Mouse (Mus musculus) Patski (cell line): ENCODE data around the gene Galnt10. TPM values are rescaled to one million over a fixed set of nuclear protein-coding genes. Genes with fewer than 3 reads are reported as not detected.
"Not testable (repeated sequence)": the region's sequence is repeated elsewhere in the genome, so short reads cannot be mapped to it uniquely, and the experiment has no call there.

Experiments
- ATAC-seq: fragments of 100-300 bp; one replicate; pipeline ENCODE4 v1.8.0; 2021
- CTCF ChIA-PET: fragments of 350-600 bp; sonication (Branson Sonifier 250); formaldehyde crosslinking; loops from one replicate; lab custom pipeline; 2022; ENCODE audit warnings: inconsistent platforms; lab: Charles Lee
- POLR2A ChIA-PET: fragments of 350-600 bp; sonication (Branson Sonifier 250); formaldehyde crosslinking; loops from one replicate; lab custom pipeline; 2022; ENCODE audit warnings: antibody characterized with exemption, inconsistent platforms; lab: Charles Lee
- DNase-seq: peaks from one replicate; pipeline ENCODE4 v3.0.0-alpha.2; 2011; ENCODE audit warnings: low read depth, low spot score
- H3K27me3 ChIP-seq: fragments of 371-371 bp; one replicate; pipeline ENCODE4 v1.5.1; 2021
- CTCF ChIP-seq: fragments of 100-300 bp; IDR thresholded peaks from one replicate; pipeline ENCODE4 v1.5.1; 2021
- in situ Hi-C: fragments of 300-500 bp; cut with MboI; formaldehyde crosslinking; loops from 3 replicates; pipeline ENCODE4 v1.11.1; 2018; ENCODE audit warnings: low pct_unique_long_range_greater_than_20kb, mixed read lengths
- polyA plus RNA-seq: library from polyadenylated mRNA; unstranded; gene quantifications from one replicate; pipeline ENCODE4 v1.2.3, GENCODE M21; 2021

Galnt10 gene
- polyA plus RNA-seq, 1 experiment from 2014 or later, result 74.9 TPM

GRCm38 (mm10) chr11:57813641-57814040 lies 168.4 kb downstream of the Galnt10 start:
- DNase-seq, result no peak
- no peak for TF ChIP-seq CTCF
- in situ Hi-C loops, result no loop called here
- ChIA-PET POLR2A (no interaction called here), CTCF (interaction anchor here (1.3 kb wide), 1 partner anchor 10 kb away, joined by 4 read pairs; no protein-coding TSS in a partner anchor)
- H3K27me3 ChIP-seq, result no peaks in the 10 kb centered on the region
- no peak for ATAC-seq

DNA sequence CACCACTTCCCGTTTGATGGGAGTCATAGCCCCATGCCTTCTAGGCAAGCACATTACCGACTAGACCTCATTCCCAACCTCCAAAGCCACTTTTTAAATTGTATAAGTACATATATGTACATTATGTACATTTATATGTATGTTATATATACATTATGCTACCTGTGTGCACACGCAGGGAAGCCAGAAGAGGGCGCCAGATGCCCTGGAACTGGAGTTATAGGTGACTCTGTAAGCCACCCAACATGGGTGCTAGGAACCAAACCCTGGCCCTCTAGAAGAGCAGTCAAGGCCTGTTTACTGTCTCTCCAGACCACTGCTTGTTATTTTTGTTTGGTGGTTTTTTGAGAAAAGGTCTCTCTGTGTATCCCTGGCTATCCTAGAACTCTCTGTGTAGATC lies 172.9 kb downstream of the Galnt10 start:
- ATAC-seq (no peak), DNase-seq (no peak)
- no peaks in the 10 kb centered on the region for H3K27me3 ChIP-seq
- ChIA-PET POLR2A (no interaction called here), CTCF (interaction anchor here (1.1 to 2.8 kb wide), 2 partner anchors 100 to 117 kb away, joined by 3 to 8 read pairs; no protein-coding TSS in a partner anchor)
- no peak for TF ChIP-seq CTCF
- in situ Hi-C loops, result loop anchor here (5.0 kb wide), 1 partner anchor 114 kb away; no protein-coding TSS in a partner anchor

- CTCF ChIA-PET, result interaction anchor here (0.7 to 2.8 kb wide), 5 partner anchors 32 to 115 kb away, joined by 3 to 8 read pairs (median 4); no protein-coding TSS in a partner anchor
- DNase-seq (no peak), ATAC-seq (no peak)
- in situ Hi-C loops, result loop anchor here (5.0 kb wide), 1 partner anchor 112 kb away; no protein-coding TSS in a partner anchor
- no peaks in the 10 kb centered on the region for H3K27me3 ChIP-seq
- TF ChIP-seq CTCF, result peak; percentile 93
- POLR2A ChIA-PET, result interaction anchor here (1.2 kb wide), 1 partner anchor 114 kb away, joined by 3 read pairs; no protein-coding TSS in a partner anchor
Measured at GRCm38 (mm10) chr11:57819999-57820581, 174.8 kb downstream of the Galnt10 start.

DNA sequence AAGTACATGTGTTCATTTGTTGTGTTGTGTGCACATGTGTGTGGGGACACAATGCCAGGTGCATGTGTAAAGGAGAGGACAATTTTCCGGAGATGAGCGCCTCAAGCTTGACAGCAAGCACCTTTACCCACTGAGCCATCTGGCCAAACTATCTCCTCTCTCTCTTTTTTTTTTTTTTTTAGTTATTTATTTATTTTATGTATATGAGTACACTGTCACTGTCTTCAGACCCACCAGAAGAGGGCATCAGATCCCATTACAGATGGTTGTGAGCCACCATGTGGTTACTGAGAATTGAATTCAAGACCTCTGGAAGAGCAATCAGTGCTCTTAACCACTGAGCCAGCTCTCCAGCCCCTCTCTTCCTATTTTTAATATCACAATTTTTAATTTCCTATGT lies 177.9 kb downstream of the Galnt10 start:
- ATAC-seq, POLR2A ChIA-PET, in situ Hi-C loops, H3K27me3 ChIP-seq, DNase-seq: not testable (repeated sequence)
- CTCF ChIA-PET, result interaction anchor here (1.3 to 3.0 kb wide), 3 partner anchors 10 to 111 kb away, joined by 4 to 17 read pairs (median 4); no protein-coding TSS in a partner anchor

GRCm38 (mm10) chr11:57823714-57824113 lies 178.5 kb downstream of the Galnt10 start:
- DNase-seq (no peak), ATAC-seq (no peak)
- ChIA-PET POLR2A (no interaction called here), CTCF (interaction anchor here (1.5 to 3.0 kb wide), 2 partner anchors 10 to 110 kb away, joined by 4 to 17 read pairs; no protein-coding TSS in a partner anchor)
- H3K27me3 ChIP-seq, result no peaks in the 10 kb centered on the region
- TF ChIP-seq CTCF, result no peak
- in situ Hi-C loops, result no loop called here

DNA sequence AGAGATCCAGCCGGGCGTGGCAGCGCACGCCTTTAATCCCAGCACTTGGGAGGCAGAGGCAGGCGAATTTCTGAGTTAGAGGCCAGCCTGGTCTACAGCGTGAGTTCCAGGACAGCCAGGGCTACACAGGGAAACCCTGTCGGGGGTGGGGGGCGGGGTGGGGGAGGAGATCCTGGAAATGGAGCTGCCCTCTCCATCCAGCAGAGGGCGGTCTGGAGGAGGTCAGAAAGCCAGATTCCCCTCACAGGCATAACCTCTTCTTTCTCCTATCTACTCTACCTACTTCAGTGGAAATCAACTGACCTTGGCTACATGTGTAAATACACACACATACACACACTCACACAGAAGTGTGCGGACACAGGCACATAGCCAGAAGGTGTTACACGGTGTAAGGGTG lies 180.0 kb downstream of the Galnt10 start:
- CTCF ChIA-PET, result interaction anchor here (1.2 kb wide), 1 partner anchor 92 kb away, joined by 4 read pairs; no protein-coding TSS in a partner anchor
- DNase-seq, H3K27me3 ChIP-seq, POLR2A ChIA-PET, in situ Hi-C loops, ATAC-seq: not testable (repeated sequence)

DNA sequence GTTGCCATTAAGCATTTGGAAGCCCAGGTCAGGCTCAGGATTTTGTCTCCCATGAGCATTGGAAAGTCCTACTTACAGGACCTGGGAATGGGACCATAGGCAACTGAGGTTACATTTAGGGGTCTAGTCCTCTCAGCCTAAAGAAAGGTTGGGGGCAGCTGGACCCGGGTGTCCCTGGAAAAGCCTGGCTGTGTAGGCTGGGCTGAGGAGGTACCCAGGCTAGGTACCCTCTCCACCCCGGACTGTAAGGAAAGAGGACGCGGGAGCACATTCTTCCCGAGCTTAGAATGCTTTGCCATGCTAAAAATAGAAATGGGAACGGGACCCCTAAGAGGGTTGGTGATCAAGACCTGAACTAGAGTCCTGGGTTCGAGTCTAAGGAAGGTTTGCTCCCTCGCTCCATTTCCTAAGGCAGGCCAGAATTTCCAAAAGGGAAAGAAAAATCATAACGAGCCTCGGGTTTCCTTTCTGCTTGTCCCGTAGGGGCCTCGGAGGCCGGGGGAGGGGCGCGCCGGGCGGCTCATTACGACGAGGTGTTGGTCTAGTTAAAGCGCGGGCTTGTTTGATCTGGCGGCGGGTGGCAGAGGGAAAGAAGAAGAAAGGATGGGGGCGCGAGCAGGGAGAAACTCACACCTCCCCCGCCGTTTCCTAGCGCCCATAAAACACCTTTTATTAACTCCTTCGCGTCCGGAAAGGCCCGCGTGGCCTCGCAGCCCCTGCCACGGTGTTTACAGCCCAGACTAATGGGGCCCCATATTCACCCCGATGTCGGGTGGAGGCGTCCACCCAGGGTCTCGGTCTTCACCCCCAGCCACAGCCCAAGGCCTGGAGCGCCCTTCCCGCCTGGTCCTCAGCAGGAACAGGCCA lies 182.0 kb downstream of the Galnt10 start:
- DNase-seq (no peak), ATAC-seq (no peak)
- ChIA-PET POLR2A (interaction anchor here (0.6 kb wide), 1 partner anchor 29 kb away, joined by 3 read pairs; no protein-coding TSS in a partner anchor), CTCF (interaction anchor here (1.1 kb wide), 1 partner anchor 107 kb away, joined by 3 read pairs; no protein-coding TSS in a partner anchor)
- peaks cover 6% of the 10 kb centered on the region for H3K27me3 ChIP-seq
- in situ Hi-C loops, result no loop called here
- TF ChIP-seq CTCF, result no peak

DNA sequence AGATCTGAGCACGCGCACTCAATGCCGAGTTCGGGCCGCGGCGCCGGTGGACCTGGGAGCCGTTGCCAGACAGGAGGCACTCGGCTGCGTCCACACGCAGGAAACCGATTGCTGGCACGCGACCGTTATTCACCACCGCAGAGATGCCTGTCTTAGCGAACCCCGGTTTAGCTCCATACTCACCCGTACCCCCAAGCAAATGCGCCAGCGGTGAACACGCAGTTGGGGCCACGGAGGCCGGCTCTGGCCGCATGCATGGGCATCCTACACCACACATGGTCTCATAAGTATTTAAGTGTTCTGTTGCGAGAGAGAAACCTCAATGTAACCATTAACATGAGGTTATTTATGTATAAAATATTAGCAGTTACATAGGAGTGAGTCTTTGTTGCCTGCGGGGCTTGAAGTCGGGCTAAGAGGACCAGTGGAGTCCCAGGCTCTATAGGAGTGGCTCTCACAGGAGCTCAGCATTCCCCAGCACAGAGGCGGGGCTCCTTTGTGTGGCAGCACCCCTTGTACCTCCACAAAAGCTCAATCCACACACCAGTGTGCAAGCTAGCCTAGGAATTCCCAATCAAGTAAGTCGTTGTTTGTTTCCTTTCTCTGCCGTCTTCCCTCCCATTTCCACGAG lies 182.8 kb downstream of the Galnt10 start:
- POLR2A ChIA-PET, result no interaction called here
- DNase-seq, result no peak

GRCm38 (mm10) chr11:57828955-57829870 lies 184.0 kb downstream of the Galnt10 start:
- TF ChIP-seq CTCF, result no peak
- H3K27me3 ChIP-seq, result peaks cover 6% of the 10 kb centered on the region
- CTCF ChIA-PET, result no interaction called here
- in situ Hi-C loops, result no loop called here
- ATAC-seq, result no peak
- POLR2A ChIA-PET, result no interaction called here
- no peak for DNase-seq

More for the DNA sequence above, 182.8 kb downstream of the Galnt10 start:
- peaks cover 6% of the 10 kb centered on the region for H3K27me3 ChIP-seq
- in situ Hi-C loops, result no loop called here
- ATAC-seq, result no peak
- CTCF ChIA-PET, result no interaction called here
- TF ChIP-seq CTCF, result no peak
